Mouse (Mus musculus): Measurements from ENCODE around the gene Col4a5. TPM values are rescaled to one million over a fixed set of nuclear protein-coding genes. Genes with fewer than 3 reads are reported as not detected.

The Col4a5 gene
- 0.96 and 1.1 TPM in 2 replicates for polyA plus RNA-seq (2015; fragmentation: Nextera tagmentation; extraction: Ambion mirVana)

DNA sequence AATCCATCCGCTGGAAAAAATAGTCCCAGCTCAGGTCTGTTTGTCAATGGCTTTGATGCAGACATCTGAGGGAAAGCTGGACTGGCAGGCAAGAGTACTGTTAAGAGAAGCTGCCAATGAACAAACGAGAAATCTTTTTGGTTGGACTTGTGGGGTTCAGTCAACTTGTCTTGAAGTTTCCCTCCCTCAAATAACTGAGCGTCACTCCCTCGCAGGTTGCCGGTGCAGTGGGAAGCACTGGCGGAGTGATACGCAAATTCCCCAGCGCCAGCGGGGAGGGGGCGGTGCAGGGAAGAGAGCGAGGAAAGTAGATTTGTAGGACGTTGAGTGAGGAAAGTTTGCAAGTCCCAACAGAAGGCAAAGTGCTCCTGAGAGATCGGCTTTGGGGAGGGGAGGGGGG, at the start of gene Col4a5:
TSS of gene Col4a5 (plus strand) at position 276 of the 400 bp plus-strand sequence.
- Histone ChIP-seq H3K36me3 (no peaks in the 10 kb centered on the region), H3K4me3 (replicated peaks) (peak within 1 kb of the TSS; percentile 46), H3K9ac (no peak within 1 kb of the TSS), H3K27ac (no peak within 1 kb of the TSS), H3K9me3 (replicated peaks) (no peaks in the 10 kb centered on the region), H3K4me1 (replicated peaks) (no peaks in the 10 kb centered on the region), H3K27me3 (peaks cover 12% of the 10 kb centered on the region), H3K4me2 (peak within 1 kb of the TSS; percentile 53)
- peak; percentile 6 for DNase-seq
- WGBS (ENCODE audit: insufficient replicate concordance) = 15% methylated on average over 12 of the region's 13 CpGs
- ATAC-seq (ENCODE audit: low read depth) = 0 out of 2 replicates have a peak, but pooled peaks have one; percentile 47

DNA sequence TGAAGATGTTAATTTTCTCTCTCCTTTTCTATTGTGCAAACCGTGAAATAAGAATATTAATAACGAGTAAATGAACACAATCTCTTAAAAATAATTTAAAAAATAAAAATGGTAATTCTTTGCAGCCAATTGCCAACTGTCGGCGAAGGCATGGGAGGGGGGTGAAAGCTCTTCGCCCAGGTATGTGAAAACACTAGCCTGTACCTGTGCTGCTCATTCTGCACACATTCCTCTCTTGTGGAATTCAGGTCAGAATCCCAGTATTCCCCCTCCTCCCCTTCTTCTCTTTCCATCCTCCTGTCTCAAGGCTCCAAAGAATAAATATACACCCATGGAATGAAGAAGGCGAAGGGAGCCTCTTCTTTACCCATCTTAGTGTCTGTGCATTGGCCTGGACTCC, 38.4 kb upstream of the Col4a5 start:
- H3K4me1 ChIP-seq (replicated peaks) = no peaks in the 10 kb centered on the region
- H3K27ac ChIP-seq = no peak overlapping the region
- H3K4me3 ChIP-seq (replicated peaks) = no peak overlapping the region
- DNase-seq (no peak), ATAC-seq (ENCODE audit: low read depth) (no peak)
- no peaks in the 10 kb centered on the region for H3K36me3 ChIP-seq
- WGBS (ENCODE audit: insufficient replicate concordance) = 64% methylated on average over 6 of the region's 6 CpGs
- no peaks in the 10 kb centered on the region for H3K9me3 ChIP-seq (replicated peaks)
- no peak overlapping the region for H3K4me2 ChIP-seq
- no peaks in the 10 kb centered on the region for H3K27me3 ChIP-seq
- H3K9ac ChIP-seq = no peak overlapping the region

DNA sequence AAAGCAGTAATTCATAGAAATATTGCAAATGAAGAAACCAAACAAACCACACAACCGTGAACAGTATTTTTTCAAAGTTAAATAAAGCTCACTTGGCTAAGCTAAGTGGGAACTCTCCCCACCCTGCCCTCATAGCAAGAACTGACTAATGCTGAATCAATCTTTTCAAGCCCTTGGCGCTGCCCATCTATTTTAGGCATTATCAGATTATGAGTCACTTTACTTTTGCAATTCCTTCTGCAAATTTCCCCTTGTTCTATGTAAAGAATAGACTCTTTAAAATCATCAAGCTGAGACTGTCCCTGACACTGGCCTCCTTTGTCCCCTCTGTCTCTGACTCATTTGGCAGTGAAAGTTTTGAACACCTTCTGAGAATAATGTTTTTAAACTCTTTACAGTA, 35.8 kb upstream of the Col4a5 start:
- Histone ChIP-seq H3K36me3 (no peaks in the 10 kb centered on the region), H3K4me3 (replicated peaks) (no peak overlapping the region), H3K27me3 (no peaks in the 10 kb centered on the region), H3K27ac (no peak overlapping the region), H3K4me2 (no peak overlapping the region), H3K9me3 (replicated peaks) (no peaks in the 10 kb centered on the region), H3K9ac (no peak overlapping the region), H3K4me1 (replicated peaks) (no peaks in the 10 kb centered on the region)
- DNase-seq (no peak), ATAC-seq (ENCODE audit: low read depth) (no peak)
- 46% methylated on average over 2 of the region's 2 CpGs for WGBS (ENCODE audit: insufficient replicate concordance)

DNA sequence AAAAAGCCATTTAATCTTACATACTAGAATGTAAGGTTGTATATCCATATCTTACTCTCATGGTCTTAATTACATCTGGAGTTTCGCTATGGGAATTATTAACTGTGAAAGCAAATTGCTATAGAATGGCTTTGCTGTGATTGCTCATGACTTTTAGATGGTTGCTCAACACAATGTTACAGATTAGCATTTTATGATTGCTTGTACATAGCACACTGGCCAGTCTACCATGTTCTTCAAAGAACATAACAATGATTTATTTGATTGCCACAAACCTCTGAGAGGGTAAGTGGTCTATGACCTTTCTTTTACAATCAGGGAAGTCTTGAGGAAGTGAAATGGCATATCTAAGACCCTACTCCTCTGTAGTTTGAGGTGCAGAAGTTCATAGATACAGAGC, 27.2 kb upstream of the Col4a5 start:
- H3K4me3 ChIP-seq (replicated peaks) = no peak overlapping the region
- H3K9me3 ChIP-seq (replicated peaks) = no peaks in the 10 kb centered on the region
- 63% methylated on average over 1 of the region's 1 CpGs for WGBS (ENCODE audit: insufficient replicate concordance)
- no peak overlapping the region for H3K9ac ChIP-seq
- no peak overlapping the region for H3K27ac ChIP-seq
- H3K4me1 ChIP-seq (replicated peaks) = no peaks in the 10 kb centered on the region
- ATAC-seq (ENCODE audit: low read depth) (no peak), DNase-seq (no peak)
- H3K27me3 ChIP-seq = peaks cover 5% of the 10 kb centered on the region; the same call in 1 of the 2 replicates
- no peak overlapping the region for H3K4me2 ChIP-seq
- no peaks in the 10 kb centered on the region for H3K36me3 ChIP-seq

DNA sequence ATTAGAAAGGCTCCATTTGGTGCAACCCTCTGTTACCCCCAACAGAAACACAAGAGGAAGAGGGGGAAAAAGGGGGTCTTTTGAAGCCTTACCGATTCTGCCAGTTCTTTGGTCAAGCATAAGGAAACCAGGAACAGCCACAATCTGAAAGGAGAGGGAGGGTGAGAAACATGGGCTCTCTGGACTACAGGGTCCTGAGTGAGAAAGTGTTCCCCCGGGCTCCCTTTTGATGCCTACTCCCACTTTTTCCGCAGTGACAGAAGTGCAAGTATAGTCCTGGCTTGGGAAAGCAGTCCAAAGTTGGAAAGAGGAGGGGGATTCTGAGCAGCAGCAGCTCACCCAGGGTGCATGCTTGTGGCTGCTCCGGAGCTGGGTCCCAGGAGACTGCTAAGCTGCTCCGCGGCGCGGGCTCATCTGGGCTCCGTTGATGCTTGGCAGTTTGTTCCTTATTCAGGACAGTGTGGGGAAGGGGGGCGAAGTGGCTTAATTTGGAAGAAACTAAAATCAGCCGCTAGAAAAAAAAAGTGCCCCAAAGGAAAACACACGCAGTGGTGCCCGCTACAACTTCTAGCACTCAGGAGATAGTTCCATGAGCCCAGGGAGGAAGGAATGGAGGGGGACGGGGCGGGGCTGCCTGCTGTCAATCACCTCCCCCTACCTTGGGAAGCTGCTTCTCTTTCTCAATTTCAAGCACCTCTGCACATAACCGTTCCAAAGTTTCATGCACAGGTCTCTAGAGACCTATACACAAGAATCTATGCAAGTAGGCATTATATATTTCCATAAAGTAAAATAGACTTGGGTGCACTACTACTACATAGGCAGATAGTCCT, 1.5 kb upstream of the Col4a5 start, which contains the start of gene Col4a6:
TSS of gene Col4a6 (minus strand) at position 607 of the 833 bp plus-strand sequence.
- H3K4me3 ChIP-seq (replicated peaks) = peak within 1 kb of the TSS; percentile 16; the same call in 1 of the 2 replicates
- WGBS (ENCODE audit: insufficient replicate concordance) = 21% methylated on average over 16 of the region's 16 CpGs

DNA sequence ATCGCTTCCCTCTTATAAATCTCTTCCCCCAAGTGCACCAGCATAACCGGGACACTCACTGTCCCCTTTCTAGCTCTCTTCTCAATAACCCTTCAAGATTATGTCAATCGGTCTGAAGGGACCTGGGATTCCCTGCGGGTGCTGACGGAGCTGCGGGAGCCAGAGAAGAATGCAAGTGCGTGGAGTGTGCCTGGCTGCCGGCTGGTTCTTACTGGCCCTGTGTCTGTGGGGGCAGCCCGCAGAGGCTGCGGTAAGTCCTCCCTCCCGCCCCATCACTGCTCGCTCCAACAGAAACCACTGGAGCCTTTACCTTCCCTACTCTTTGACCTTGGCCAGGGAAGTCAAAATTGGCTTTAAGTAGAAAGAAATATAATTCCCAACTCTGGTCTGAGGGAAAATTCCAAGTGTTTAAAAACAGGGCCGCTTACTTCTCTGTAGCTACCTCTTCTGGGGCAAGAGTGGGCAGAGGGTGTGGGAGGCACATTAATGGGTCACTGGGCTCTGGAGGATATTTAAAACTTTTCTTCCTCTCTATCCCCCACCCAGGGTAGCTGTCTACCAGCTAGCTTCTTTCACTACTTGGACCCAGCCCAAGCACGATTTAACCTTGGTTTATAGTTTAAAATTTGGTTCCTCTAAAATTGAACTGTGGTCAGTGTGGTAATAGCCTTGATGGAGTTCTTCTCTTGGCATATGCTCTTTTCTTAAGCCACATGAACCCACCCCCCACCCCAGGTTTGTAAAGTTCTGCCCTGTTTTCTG, 562 bp downstream of the Col4a5 start:
- ATAC-seq (ENCODE audit: low read depth) (no peak; the same call in 1 of the 2 replicates), DNase-seq (no peak)
- Histone ChIP-seq H3K4me3 (replicated peaks) (peak overlapping the region; percentile 46), H3K36me3 (no peaks in the 10 kb centered on the region), H3K27ac (no peak overlapping the region), H3K4me1 (replicated peaks) (no peaks in the 10 kb centered on the region), H3K9me3 (replicated peaks) (no peaks in the 10 kb centered on the region), H3K4me2 (peak overlapping the region; percentile 53), H3K9ac (no peak overlapping the region), H3K27me3 (peaks cover 12% of the 10 kb centered on the region)
- 18% methylated on average over 14 of the region's 14 CpGs for WGBS (ENCODE audit: insufficient replicate concordance)

More for the DNA sequence above, 1.5 kb upstream of the Col4a5 start, which contains the start of gene Col4a6:
- no peak within 1 kb of the TSS for H3K9ac ChIP-seq
- no peaks in the 10 kb centered on the region for H3K9me3 ChIP-seq (replicated peaks)
- peaks cover 12% of the 10 kb centered on the region for H3K27me3 ChIP-seq
- H3K4me1 ChIP-seq (replicated peaks) = no peaks in the 10 kb centered on the region
- DNase-seq (no peak), ATAC-seq (ENCODE audit: low read depth) (no peak)
- H3K4me2 ChIP-seq = peak within 1 kb of the TSS; percentile 53
- H3K36me3 ChIP-seq = no peaks in the 10 kb centered on the region
- H3K27ac ChIP-seq = no peak within 1 kb of the TSS

DNA sequence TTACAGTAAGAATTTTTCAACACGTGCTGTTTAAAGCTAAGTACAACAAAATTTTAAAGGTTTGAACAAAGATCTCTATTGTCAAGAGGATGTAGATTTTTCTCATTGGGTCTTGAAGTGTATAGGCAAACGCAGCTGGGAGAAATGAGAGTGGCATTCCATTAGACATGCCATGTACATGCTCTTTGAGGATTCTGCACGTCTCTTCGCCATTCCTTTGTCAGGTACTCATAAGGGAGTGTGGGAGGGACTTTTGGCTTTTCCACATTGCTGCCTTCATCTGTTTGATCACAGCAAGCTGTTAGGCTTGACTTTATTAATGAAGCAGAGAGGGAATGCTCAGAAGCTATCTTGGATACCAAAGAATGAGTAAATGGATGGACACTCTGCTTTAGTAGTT, 19.4 kb downstream of the Col4a5 start:
- no peak for ATAC-seq (ENCODE audit: low read depth)
- no peaks in the 10 kb centered on the region for H3K36me3 ChIP-seq
- H3K27me3 ChIP-seq = no peaks in the 10 kb centered on the region
- 48% methylated on average over 4 of the region's 4 CpGs for WGBS (ENCODE audit: insufficient replicate concordance)
- H3K4me2 ChIP-seq = no peak overlapping the region
- H3K27ac ChIP-seq = no peak overlapping the region
- no peaks in the 10 kb centered on the region for H3K9me3 ChIP-seq (replicated peaks)
- no peak overlapping the region for H3K4me3 ChIP-seq (replicated peaks)
- no peak overlapping the region for H3K9ac ChIP-seq
- no peak for DNase-seq
- H3K4me1 ChIP-seq (replicated peaks) = no peaks in the 10 kb centered on the region

DNA sequence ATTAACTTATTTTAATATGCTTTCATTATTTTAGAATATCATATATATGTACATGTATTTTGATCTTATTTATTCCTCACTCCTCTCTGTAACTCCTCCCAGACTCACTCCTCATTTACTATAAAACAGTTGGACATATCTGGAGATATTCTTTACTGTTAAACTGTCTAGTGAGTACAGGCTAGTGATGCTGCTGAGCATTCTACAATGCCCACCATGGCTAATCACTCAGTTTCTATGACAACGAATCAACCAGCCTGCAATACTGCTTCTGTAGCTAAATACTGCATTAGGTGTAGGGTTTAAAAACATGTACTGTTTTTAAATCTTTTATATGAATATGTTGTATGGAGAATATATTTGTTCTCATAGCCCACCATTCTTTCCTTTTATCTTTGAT, 27.9 kb downstream of the Col4a5 start:
- DNase-seq = no peak
- H3K9me3 ChIP-seq (replicated peaks) = no peaks in the 10 kb centered on the region
- no peak overlapping the region for H3K4me2 ChIP-seq
- no peak for ATAC-seq (ENCODE audit: low read depth)
- H3K4me3 ChIP-seq (replicated peaks) = no peak overlapping the region
- no peak overlapping the region for H3K27ac ChIP-seq
- H3K4me1 ChIP-seq (replicated peaks) = no peaks in the 10 kb centered on the region
- no peak overlapping the region for H3K9ac ChIP-seq
- no peaks in the 10 kb centered on the region for H3K36me3 ChIP-seq
- WGBS (ENCODE audit: insufficient replicate concordance) = 63% methylated on average over 1 of the region's 1 CpGs
- H3K27me3 ChIP-seq = no peaks in the 10 kb centered on the region

DNA sequence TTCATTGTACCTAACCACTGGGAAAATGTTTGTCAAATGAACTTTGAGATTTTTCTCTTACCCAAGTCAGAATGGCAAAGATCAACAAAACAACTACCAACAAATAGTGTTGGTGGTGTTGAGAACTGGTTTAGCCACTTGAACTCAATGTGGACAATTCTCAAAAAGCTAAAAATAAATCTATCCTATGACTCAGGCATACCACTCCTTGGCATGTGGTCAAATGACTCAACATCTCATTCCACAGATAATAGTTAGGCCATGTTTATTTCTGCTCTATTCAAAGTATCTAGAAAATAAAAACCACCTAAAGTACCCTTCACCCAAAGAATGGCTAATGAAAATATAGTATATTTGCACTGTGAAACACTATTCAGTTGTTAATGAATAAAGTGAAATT, 58.3 kb downstream of the Col4a5 start:
- H3K9me3 ChIP-seq (replicated peaks) = no peaks in the 10 kb centered on the region
- no peak overlapping the region for H3K4me3 ChIP-seq (replicated peaks)
- H3K9ac ChIP-seq = no peak overlapping the region
- ATAC-seq (ENCODE audit: low read depth) (no peak), DNase-seq (no peak)
- no peaks in the 10 kb centered on the region for H3K4me1 ChIP-seq (replicated peaks)
- no peaks in the 10 kb centered on the region for H3K36me3 ChIP-seq
- no peak overlapping the region for H3K4me2 ChIP-seq
- H3K27ac ChIP-seq = no peak overlapping the region
- no peaks in the 10 kb centered on the region for H3K27me3 ChIP-seq

DNA sequence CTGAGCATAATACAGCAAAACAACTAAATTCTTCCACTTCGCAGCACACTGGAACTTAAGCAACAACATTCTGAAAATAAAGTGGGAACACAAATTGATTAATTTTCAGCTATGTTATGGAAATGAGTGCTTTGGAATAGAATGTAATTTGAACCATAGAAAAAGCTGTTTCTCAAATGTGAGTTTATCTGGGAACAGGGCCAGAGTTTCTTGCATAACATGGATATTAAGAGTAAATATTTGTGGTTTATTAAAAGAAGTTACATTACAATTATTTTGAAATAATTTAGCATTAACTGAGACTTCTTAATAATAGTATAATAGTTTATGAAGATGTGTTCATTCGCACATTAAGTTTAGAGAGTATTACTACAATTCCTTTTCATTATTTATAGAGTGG, 72.3 kb downstream of the Col4a5 start:
- no peaks in the 10 kb centered on the region for H3K27me3 ChIP-seq
- no peaks in the 10 kb centered on the region for H3K36me3 ChIP-seq
- H3K4me2 ChIP-seq = no peak overlapping the region
- 65% methylated on average over 2 of the region's 2 CpGs for WGBS (ENCODE audit: insufficient replicate concordance)
- H3K4me1 ChIP-seq (replicated peaks) = no peaks in the 10 kb centered on the region
- ATAC-seq (ENCODE audit: low read depth) (no peak), DNase-seq (no peak)
- no peak overlapping the region for H3K4me3 ChIP-seq (replicated peaks)
- H3K9ac ChIP-seq = no peak overlapping the region
- no peak overlapping the region for H3K27ac ChIP-seq
- H3K9me3 ChIP-seq (replicated peaks) = no peaks in the 10 kb centered on the region

DNA sequence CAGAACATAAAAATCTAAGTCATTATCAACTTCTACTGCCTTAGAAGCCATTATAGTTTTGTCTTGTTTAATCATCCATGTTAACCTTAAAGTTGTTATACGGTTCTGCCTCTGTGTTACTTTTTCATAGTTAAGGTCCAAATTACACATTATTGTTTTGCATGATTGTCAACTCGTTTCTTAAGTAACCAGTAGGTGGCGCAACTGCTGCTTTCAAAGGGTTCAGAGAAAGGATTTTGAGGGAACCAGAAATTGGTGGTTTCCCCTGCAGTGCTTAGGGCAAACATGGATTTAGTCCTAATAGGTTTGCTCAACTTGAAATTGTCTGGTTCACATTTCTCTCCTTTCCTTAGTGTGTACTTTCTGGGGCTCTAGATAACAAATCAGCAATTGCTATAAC, 115.1 kb downstream of the Col4a5 start:
- WGBS (ENCODE audit: insufficient replicate concordance) = 18% methylated on average over 3 of the region's 3 CpGs
- ATAC-seq (ENCODE audit: low read depth) (no peak), DNase-seq (no peak)
- Histone ChIP-seq H3K27me3 (no peaks in the 10 kb centered on the region), H3K9ac (no peak overlapping the region), H3K4me3 (replicated peaks) (no peak overlapping the region), H3K27ac (no peak overlapping the region), H3K36me3 (no peaks in the 10 kb centered on the region), H3K4me2 (no peak overlapping the region), H3K4me1 (replicated peaks) (no peaks in the 10 kb centered on the region), H3K9me3 (replicated peaks) (no peaks in the 10 kb centered on the region)

All from liver, embryonic 13.5 days (tissue).